Mouse (Mus musculus) liver, adult 2 months (tissue): ENCODE results near the gene D130043K22Rik. TPM values are rescaled to one million over a fixed set of nuclear protein-coding genes. Genes with fewer than 3 reads are reported as not detected.
A peak's percentile ranks its signal among the peaks of the same experiment; 100 is the strongest.

Source experiments
- DNase-seq: peaks from one replicate; pipeline ENCODE4 v3.0.0-alpha.2; 2011; ENCODE audit warnings: low read depth, low spot score; ENCODE audit errors: extremely low read depth
- H3K27ac ChIP-seq: fragments of 200-500 bp; replicated peaks from 2 replicates; pipeline ENCODE4 v1.5.1; 2012; ENCODE audit warnings: low read depth, mild to moderate bottlenecking, control low read depth, inconsistent platforms, low read length; ENCODE audit not compliant: insufficient read depth
- H3K27me3 ChIP-seq: fragments of 200-500 bp; 2 replicates; pipeline ENCODE4 v1.6.1; 2012; ENCODE audit warnings: mild to moderate bottlenecking, moderate library complexity, low read length, inconsistent platforms; ENCODE audit not compliant: control insufficient read depth, insufficient read depth
- H3K36me3 ChIP-seq: fragments of 200-500 bp; 2 replicates; pipeline ENCODE4 v1.6.1; 2012; ENCODE audit warnings: low read length, inconsistent platforms; ENCODE audit not compliant: control insufficient read depth, insufficient read depth
- H3K4me1 ChIP-seq: fragments of 200-500 bp; 2 replicates; pipeline ENCODE4 v1.6.1; 2011; ENCODE audit warnings: low read length; ENCODE audit not compliant: control insufficient read depth, insufficient read depth
- H3K4me3 ChIP-seq: fragments of 200-500 bp; 2 replicates; pipeline ENCODE4 v1.5.1; 2011; ENCODE audit warnings: low read depth, mild to moderate bottlenecking, control low read depth, low read length, moderate library complexity; ENCODE audit not compliant: insufficient read depth
- H3K79me2 ChIP-seq: fragments of 200-500 bp; 2 replicates; pipeline ENCODE4 v1.6.1; 2012; ENCODE audit warnings: inconsistent platforms, mild to moderate bottlenecking, low read length, moderate library complexity; ENCODE audit not compliant: control insufficient read depth, insufficient read depth
- H3K9ac ChIP-seq: fragments of 200-500 bp; 2 replicates; pipeline ENCODE4 v1.6.1; 2012; ENCODE audit warnings: low read depth, mild to moderate bottlenecking, control low read depth, inconsistent platforms, low read length
- CTCF ChIP-seq: fragments of 200-500 bp; IDR thresholded peaks from 2 replicates; pipeline ENCODE4 v1.5.1; 2011; ENCODE audit warnings: low read depth, low read length, control low read depth
- POLR2A ChIP-seq: fragments of 200-500 bp; IDR thresholded peaks from 2 replicates; pipeline ENCODE4 v1.6.1; 2011; ENCODE audit warnings: low read length, control low read depth; ENCODE audit not compliant: insufficient read depth; ENCODE audit errors: extremely low read depth
- WGBS: fragments of 180-500 bp; shearing (Covaris S2); methylation state at CpG from one replicate; pipeline ENCODE4 v1.1.7; 2018; 5-methylcytosine and 5-hydroxymethylcytosine counted together
- polyA plus RNA-seq: library from polyadenylated mRNA; depleted of rRNA; stranded (reverse); fragments of >200 nt; gene quantifications from 2 replicates; pipeline ENCODE4 v1.2.3, GENCODE M21; 2012
- total RNA-seq: library from RNA; depleted of rRNA; stranded (reverse); fragments of >200 nt; gene quantifications from 2 replicates; pipeline ENCODE4 v1.2.3, GENCODE M21; 2014

Gene D130043K22Rik
- total and polyA plus RNA-seq, 2 experiments, result 3.8 to 12.2 TPM

DNA sequence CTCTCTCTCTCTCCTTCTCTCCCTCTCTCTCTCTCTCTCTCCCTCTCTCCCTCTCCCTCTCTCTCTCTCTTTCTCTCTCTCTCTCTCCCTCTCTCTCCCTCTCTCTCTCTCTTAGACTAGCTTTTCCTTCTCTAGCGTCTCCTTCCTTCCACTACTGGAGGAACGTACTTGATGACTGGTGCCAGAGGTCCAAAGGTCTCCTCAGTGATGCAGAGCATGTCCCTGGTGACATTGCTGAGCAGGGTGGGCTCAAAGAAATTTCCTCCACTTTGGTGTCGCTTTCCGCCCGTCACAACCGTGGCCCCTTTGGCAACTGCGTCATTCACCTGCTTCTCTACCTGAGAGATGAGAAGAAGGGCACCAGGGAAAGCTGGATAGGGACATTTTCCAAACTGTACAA, 68.6 kb downstream of the D130043K22Rik start:
- no peaks in the 10 kb centered on the region for H3K4me1 ChIP-seq
- TF ChIP-seq POLR2A, result no peak
- TF ChIP-seq CTCF, result no peak
- 88% methylated on average over 7 of the region's 7 CpGs for WGBS
- H3K27me3 ChIP-seq, result no peaks in the 10 kb centered on the region
- H3K9ac ChIP-seq, result no peak overlapping the region
- DNase-seq, result no peak
- H3K27ac ChIP-seq, result no peak overlapping the region
- H3K36me3 ChIP-seq, result peaks cover 33% of the 10 kb centered on the region
- no peaks in the 10 kb centered on the region for H3K79me2 ChIP-seq
- no peak overlapping the region for H3K4me3 ChIP-seq

DNA sequence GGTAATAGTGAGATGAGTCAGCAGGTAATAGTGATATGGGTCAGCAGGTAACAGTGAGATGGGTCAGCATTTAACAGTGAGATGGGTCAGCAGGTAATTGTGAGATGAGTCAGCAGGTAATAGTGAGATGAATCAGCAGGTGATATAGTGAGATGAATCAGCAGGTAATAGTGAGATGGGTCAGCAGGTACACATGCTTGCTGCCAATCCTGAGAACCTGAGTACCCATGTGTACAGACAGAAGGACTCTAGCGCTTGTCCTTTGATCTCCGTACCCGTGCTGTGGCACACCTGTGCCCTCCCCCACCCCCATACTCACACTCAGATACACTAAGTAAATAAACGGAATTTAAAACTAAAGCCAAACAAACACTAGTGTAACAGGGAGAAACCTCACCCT, 70.0 kb downstream of the D130043K22Rik start:
- 77% methylated on average over 4 of the region's 4 CpGs for WGBS
- no peak overlapping the region for H3K4me3 ChIP-seq
- no peak overlapping the region for H3K27ac ChIP-seq

DNA sequence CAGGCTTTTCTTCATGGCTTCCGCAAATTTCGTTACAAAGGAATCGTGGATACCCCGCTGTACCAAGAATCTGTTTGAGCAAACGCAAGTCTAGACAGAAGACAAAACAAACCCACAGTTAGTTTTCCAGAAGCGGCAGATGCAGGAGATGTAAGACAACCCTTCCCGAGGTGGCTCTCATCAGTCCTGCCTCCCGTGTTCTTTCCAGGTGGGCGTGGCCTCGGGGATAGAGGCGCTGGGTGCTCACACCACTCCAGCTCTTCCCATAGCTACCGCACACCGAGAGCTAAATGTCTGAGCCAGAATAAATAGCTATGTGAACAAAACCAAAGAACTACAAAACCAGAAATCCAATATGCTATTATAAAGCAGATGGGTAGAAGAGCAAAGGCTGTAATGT, 70.9 kb downstream of the D130043K22Rik start:
- TF ChIP-seq POLR2A, result no peak
- TF ChIP-seq CTCF, result no peak
- Histone ChIP-seq H3K79me2 (no peaks in the 10 kb centered on the region), H3K9ac (no peak overlapping the region), H3K36me3 (peaks cover 42% of the 10 kb centered on the region), H3K27me3 (no peaks in the 10 kb centered on the region), H3K27ac (no peak overlapping the region), H3K4me1 (no peaks in the 10 kb centered on the region), H3K4me3 (no peak overlapping the region)
- WGBS, result 84% methylated on average over 13 of the region's 13 CpGs
- DNase-seq, result no peak

More for the DNA sequence above, 70.0 kb downstream of the D130043K22Rik start:
- Histone ChIP-seq H3K36me3 (peaks cover 42% of the 10 kb centered on the region), H3K79me2 (no peaks in the 10 kb centered on the region), H3K4me1 (no peaks in the 10 kb centered on the region), H3K9ac (no peak overlapping the region), H3K27me3 (no peaks in the 10 kb centered on the region)
- DNase-seq, result no peak
- TF ChIP-seq POLR2A (no peak), CTCF (no peak)

DNA sequence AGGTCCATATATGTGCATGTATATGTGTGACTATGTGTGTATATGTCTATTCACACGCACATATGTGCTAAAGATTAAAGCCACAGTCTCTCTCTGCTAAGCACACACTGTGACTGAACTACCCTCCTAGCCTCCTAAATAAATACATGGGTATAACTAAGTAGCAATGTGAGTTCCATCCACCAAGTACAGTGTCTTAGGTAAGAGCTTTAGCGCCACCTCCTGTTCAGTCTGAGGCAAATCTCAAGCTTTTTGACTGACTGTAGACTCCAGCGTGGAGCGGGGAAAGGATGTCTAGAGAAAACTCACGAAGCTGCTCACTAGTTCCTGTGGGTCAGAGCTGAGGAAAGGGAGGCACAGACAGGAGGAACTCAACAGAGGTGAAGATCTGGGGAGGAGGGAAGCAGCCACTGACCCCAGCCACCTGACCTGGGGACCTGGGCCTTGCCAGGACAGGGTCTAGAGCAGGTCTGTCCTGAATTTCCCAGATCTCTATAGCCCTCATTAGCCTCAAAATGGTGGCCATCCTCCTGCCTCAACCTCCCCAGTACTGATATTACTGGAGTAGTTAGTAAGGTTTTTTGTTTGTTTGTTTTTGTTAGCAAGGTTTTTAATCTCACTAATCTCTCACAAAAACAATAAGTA, 75.5 kb downstream of the D130043K22Rik start:
- Histone ChIP-seq H3K79me2 (no peaks in the 10 kb centered on the region), H3K4me1 (no peaks in the 10 kb centered on the region), H3K36me3 (peaks cover 41% of the 10 kb centered on the region), H3K27me3 (no peaks in the 10 kb centered on the region), H3K9ac (no peak overlapping the region), H3K27ac (no peak overlapping the region), H3K4me3 (no peak overlapping the region)
- peak; percentile 76 for DNase-seq
- TF ChIP-seq CTCF, result peak; percentile 56
- TF ChIP-seq POLR2A, result no peak
- WGBS, result 14% methylated on average over 5 of the region's 5 CpGs

DNA sequence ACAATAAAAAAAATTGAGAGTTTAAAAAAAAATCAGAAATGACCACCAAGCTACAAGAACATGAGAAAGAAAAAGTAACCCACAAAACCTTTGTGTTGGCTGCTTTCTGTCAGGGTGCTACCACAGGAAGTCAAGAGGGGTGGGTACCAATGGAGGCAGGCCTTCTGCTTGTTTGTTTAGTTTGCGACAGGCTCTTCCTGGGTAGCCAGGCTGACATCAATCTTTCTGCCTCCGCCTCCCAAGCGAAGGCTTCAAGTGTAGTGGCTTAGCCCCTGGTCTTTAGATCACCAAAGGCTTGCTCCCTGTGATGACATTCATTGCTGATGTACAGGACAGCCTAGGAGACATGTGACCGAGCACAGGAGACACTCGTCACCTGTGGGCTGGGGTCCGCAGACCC, 76.3 kb downstream of the D130043K22Rik start:
- no peaks in the 10 kb centered on the region for H3K79me2 ChIP-seq
- H3K36me3 ChIP-seq, result peaks cover 41% of the 10 kb centered on the region
- DNase-seq, result no peak
- H3K27ac ChIP-seq, result no peak overlapping the region
- TF ChIP-seq CTCF, result no peak
- no peak for TF ChIP-seq POLR2A
- no peaks in the 10 kb centered on the region for H3K4me1 ChIP-seq
- no peaks in the 10 kb centered on the region for H3K27me3 ChIP-seq
- 87% methylated on average over 6 of the region's 6 CpGs for WGBS
- no peak overlapping the region for H3K9ac ChIP-seq
- H3K4me3 ChIP-seq, result no peak overlapping the region

DNA sequence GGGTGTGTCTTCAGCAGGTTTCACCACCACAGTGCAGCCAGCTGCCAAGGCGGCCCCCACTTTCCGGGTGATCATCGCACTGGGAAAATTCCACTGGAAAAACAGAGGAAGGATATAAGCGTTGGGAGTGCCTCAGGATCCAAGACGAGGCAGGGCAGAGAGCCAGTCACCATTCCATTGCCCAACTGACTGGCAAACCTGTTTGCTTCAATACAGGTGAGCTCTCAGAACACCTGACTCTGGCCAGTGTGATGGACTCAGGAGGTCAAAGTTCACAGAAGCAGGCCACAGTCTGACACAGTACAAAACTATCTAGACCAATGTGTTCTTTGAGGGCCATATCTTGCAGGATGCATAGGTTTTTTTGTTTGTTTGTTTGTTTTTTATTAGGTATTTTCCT, 79.1 kb downstream of the D130043K22Rik start:
- Histone ChIP-seq H3K4me1 (peaks cover 6% of the 10 kb centered on the region), H3K4me3 (no peak overlapping the region), H3K9ac (no peak overlapping the region), H3K79me2 (no peaks in the 10 kb centered on the region), H3K36me3 (peaks cover 24% of the 10 kb centered on the region), H3K27me3 (no peaks in the 10 kb centered on the region), H3K27ac (no peak overlapping the region)
- 73% methylated on average over 5 of the region's 5 CpGs for WGBS
- TF ChIP-seq POLR2A (no peak), CTCF (no peak)
- peak; percentile 60 for DNase-seq
